Mouse (Mus musculus): ENCODE results near the gene Cul4b. TPM values are rescaled to one million over a fixed set of nuclear protein-coding genes. Genes with fewer than 3 reads are reported as not detected.

The Cul4b gene
- 39.6 and 45.6 TPM in 2 replicates for polyA plus RNA-seq (2014; fragmentation: Nextera tagmentation; extraction: Ambion mirVana)

- no peak within 1 kb of the TSS for H3K4me3 ChIP-seq (ENCODE audit: low read depth, low read length)
- H3K4me2 ChIP-seq: 0 out of 2 replicates have a peak within 1 kb of the TSS, but pooled peaks have one; percentile 25
- H3K36me3 ChIP-seq (ENCODE audit: control insufficient read depth, insufficient read depth, low read length): no peaks in the 10 kb centered on the region
- peak; percentile 96 for ATAC-seq (replicated peaks; ENCODE audit: low FRiP score)
- no peaks in the 10 kb centered on the region for H3K9me3 ChIP-seq (ENCODE audit: control insufficient read depth, low read length)
- no peaks in the 10 kb centered on the region for H3K27me3 ChIP-seq (replicated peaks; ENCODE audit: control insufficient read depth, insufficient read depth, low read length)
- WGBS: 67% methylated on average over 15 of the region's 15 CpGs
- no peak for DNase-seq (ENCODE audit: low spot score)
- H3K9ac ChIP-seq (ENCODE audit: low read depth, low read length): no peak within 1 kb of the TSS
- no peak within 1 kb of the TSS for H3K27ac ChIP-seq (ENCODE audit: low read depth, low read length)
- H3K4me1 ChIP-seq (replicated peaks; ENCODE audit: control insufficient read depth, insufficient read depth, low read length): no peaks in the 10 kb centered on the region; the same call in 1 of the 2 replicates
Measured at GRCm38 (mm10) chrX:38576078-38576477, at the start of gene Cul4b. Gene Cul4b (minus strand): TSS chrX:38576196.

DNA sequence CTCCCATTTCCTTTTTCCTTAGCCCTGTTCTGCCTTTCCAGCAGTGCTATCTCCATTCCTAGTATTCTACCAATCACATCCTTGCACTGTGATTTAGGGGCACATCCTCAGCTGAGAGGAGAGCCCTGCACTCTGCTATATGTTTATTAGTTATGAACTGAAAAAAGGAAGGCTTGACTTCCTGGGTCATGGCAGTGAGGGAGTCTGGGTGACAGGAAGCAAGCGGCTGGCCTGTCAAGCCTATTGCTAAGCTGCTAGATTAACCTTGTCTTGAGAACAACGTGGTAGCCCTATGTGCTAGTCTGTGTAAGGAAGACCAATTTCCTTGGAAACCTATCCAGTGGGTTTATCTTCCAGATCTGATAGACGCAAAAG is 25.0 kb upstream of the Cul4b start:
- Histone ChIP-seq H3K27ac (ENCODE audit: low read depth, low read length) (peak overlapping the region; percentile 68; the same call in 1 of the 2 replicates), H3K9me3 (ENCODE audit: control insufficient read depth, low read length) (no peaks in the 10 kb centered on the region), H3K4me1 (replicated peaks; ENCODE audit: control insufficient read depth, insufficient read depth, low read length) (no peaks in the 10 kb centered on the region), H3K4me3 (ENCODE audit: low read depth, low read length) (peak overlapping the region; percentile 61), H3K4me2 (peak overlapping the region; percentile 66), H3K27me3 (replicated peaks; ENCODE audit: control insufficient read depth, insufficient read depth, low read length) (no peaks in the 10 kb centered on the region), H3K36me3 (ENCODE audit: control insufficient read depth, insufficient read depth, low read length) (no peaks in the 10 kb centered on the region), H3K9ac (ENCODE audit: low read depth, low read length) (peak overlapping the region; percentile 63)
- DNase-seq (ENCODE audit: low spot score): no peak
- 22% methylated on average over 3 of the region's 3 CpGs for WGBS
- ATAC-seq (replicated peaks; ENCODE audit: low FRiP score): peak; percentile 69

DNA sequence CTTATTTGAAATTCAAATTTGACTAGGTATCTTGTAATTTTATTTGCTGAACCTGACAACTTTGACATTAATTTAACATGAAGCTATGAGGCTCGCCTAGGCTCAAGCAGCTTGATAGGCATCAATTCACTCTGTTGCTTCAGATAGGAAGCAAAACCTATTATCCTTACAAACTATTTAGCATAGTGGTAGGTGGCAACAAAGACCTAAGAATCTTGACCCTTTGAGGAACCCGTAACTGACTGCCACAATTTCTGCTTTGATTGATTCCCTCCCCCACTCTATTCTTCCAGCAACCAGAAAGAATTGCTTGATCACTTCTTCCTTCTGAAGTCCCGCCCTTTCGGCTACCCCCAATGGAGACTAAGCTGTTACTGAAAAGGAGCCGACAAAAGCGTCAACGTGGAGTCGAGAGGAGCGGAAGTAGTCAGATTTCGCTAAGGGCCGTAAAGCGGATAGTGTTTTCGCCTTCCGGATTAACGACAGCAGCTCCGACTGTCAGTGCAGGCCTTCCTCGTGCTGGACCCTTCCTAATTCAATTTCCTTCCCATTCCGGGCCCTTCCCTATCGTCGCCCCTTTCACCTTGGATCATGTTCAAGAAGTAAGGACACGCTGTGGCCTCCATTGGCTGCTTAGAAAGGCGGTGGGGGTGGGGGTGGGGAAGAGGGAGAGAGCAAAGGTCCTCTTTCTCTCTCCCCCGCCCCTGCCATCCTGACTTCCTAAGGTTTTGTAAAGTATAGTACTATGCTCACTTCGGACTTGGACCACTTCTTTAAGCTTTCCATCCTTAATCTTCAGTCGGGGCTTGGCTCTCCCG is 24.4 kb upstream of the Cul4b start, which contains the start of gene Mcts1:
Gene Mcts1 (plus strand): TSS at position 402 of the 818 bp plus-strand sequence.
- no peaks in the 10 kb centered on the region for H3K4me1 ChIP-seq (replicated peaks; ENCODE audit: control insufficient read depth, insufficient read depth, low read length)
- H3K9me3 ChIP-seq (ENCODE audit: control insufficient read depth, low read length): no peaks in the 10 kb centered on the region
- ATAC-seq (replicated peaks; ENCODE audit: low FRiP score) (peak; percentile 83), DNase-seq (ENCODE audit: low spot score) (peak; percentile 43)
- H3K27ac ChIP-seq (ENCODE audit: low read depth, low read length): peak within 1 kb of the TSS; percentile 68; the same call in 1 of the 2 replicates
- H3K4me3 ChIP-seq (ENCODE audit: low read depth, low read length): peak within 1 kb of the TSS; percentile 61
- H3K27me3 ChIP-seq (replicated peaks; ENCODE audit: control insufficient read depth, insufficient read depth, low read length): no peaks in the 10 kb centered on the region
- 9% methylated on average over 26 of the region's 26 CpGs for WGBS
- H3K9ac ChIP-seq (ENCODE audit: low read depth, low read length): peak within 1 kb of the TSS; percentile 63
- peak within 1 kb of the TSS; percentile 66 for H3K4me2 ChIP-seq
- H3K36me3 ChIP-seq (ENCODE audit: control insufficient read depth, insufficient read depth, low read length): no peaks in the 10 kb centered on the region

DNA sequence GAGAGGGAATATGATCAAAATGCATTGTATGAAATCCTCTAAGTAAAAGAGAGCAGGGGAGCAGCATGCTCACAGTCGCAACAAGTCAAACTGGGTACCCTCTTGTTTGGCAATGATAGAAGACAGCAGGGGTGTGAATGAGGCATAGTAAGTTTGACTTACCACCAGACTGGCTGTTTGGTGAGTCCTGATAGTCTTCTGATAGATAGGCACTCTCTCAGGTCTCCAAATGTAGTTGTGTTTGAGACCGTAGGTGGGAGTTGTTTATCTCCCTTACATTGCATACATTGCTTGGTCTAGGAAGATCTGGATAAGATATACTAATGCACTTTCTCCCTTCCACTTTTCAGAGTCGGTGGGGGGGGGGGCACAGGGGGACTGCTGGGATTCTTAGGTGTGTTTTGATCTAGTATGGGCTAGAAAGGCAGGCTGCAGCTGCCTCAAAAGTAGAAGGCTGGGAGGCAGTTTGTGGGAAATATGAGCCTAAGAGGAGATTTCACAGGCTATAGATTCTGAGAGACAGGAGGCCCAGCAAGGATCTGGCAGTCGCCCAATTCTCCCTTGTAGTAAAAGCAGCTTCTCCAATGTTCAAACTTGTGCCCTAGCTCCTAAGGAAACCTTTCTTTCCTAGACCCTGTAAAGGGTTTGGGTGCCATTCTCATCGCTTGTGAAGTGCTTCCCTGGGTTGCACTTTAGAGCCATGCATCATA is 17.3 kb upstream of the Cul4b start:
- Histone ChIP-seq H3K27me3 (replicated peaks; ENCODE audit: control insufficient read depth, insufficient read depth, low read length) (no peaks in the 10 kb centered on the region), H3K36me3 (ENCODE audit: control insufficient read depth, insufficient read depth, low read length) (no peaks in the 10 kb centered on the region), H3K4me3 (ENCODE audit: low read depth, low read length) (no peak overlapping the region), H3K4me2 (no peak overlapping the region), H3K27ac (ENCODE audit: low read depth, low read length) (peak overlapping the region; percentile 63), H3K9ac (ENCODE audit: low read depth, low read length) (no peak overlapping the region), H3K4me1 (replicated peaks; ENCODE audit: control insufficient read depth, insufficient read depth, low read length) (peaks cover 8% of the 10 kb centered on the region), H3K9me3 (ENCODE audit: control insufficient read depth, low read length) (no peaks in the 10 kb centered on the region)
- DNase-seq (ENCODE audit: low spot score) (no peak), ATAC-seq (replicated peaks; ENCODE audit: low FRiP score) (peak; percentile 82)
- WGBS: 45% methylated on average over 5 of the region's 5 CpGs

- DNase-seq (ENCODE audit: low spot score) (no peak), ATAC-seq (replicated peaks; ENCODE audit: low FRiP score) (peak; percentile 55; the same call in 1 of the 2 replicates)
- Histone ChIP-seq H3K36me3 (ENCODE audit: control insufficient read depth, insufficient read depth, low read length) (no peaks in the 10 kb centered on the region), H3K4me2 (no peak overlapping the region), H3K27ac (ENCODE audit: low read depth, low read length) (no peak overlapping the region), H3K27me3 (replicated peaks; ENCODE audit: control insufficient read depth, insufficient read depth, low read length) (no peaks in the 10 kb centered on the region), H3K9ac (ENCODE audit: low read depth, low read length) (no peak overlapping the region), H3K4me3 (ENCODE audit: low read depth, low read length) (no peak overlapping the region), H3K9me3 (ENCODE audit: control insufficient read depth, low read length) (no peaks in the 10 kb centered on the region), H3K4me1 (replicated peaks; ENCODE audit: control insufficient read depth, insufficient read depth, low read length) (peaks cover 8% of the 10 kb centered on the region)
- 76% methylated on average over 3 of the region's 3 CpGs for WGBS
Measured at GRCm38 (mm10) chrX:38591749-38592148, 15.8 kb upstream of the Cul4b start.

DNA sequence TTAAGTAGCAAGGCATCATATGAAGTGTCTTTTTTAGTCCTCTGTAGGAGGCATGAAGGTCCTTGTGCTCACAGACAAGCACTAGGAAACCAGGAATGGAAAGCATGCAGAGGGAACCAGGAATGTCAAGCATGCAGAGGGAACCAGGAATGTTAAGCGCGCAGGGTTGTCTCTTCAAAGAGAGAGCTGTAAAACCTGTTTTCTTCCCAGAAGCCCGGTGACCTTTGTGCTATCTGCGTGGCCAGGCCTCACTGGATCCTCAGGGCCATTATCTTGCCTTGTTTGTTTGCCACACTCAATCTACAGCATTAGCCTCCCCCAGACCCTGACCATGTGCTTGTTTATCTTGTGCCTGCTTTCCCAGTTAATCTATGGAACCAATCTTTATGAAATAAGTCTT is 13.8 kb upstream of the Cul4b start:
- H3K27me3 ChIP-seq (replicated peaks; ENCODE audit: control insufficient read depth, insufficient read depth, low read length): no peaks in the 10 kb centered on the region
- no peaks in the 10 kb centered on the region for H3K9me3 ChIP-seq (ENCODE audit: control insufficient read depth, low read length)
- peaks cover 8% of the 10 kb centered on the region for H3K4me1 ChIP-seq (replicated peaks; ENCODE audit: control insufficient read depth, insufficient read depth, low read length)
- WGBS: 28% methylated on average over 4 of the region's 4 CpGs
- H3K4me3 ChIP-seq (ENCODE audit: low read depth, low read length): no peak overlapping the region
- H3K9ac ChIP-seq (ENCODE audit: low read depth, low read length): no peak overlapping the region
- DNase-seq (ENCODE audit: low spot score) (no peak), ATAC-seq (replicated peaks; ENCODE audit: low FRiP score) (peak; percentile 79)
- no peaks in the 10 kb centered on the region for H3K36me3 ChIP-seq (ENCODE audit: control insufficient read depth, insufficient read depth, low read length)
- H3K27ac ChIP-seq (ENCODE audit: low read depth, low read length): peak overlapping the region; percentile 62; the same call in 1 of the 2 replicates
- no peak overlapping the region for H3K4me2 ChIP-seq

- ATAC-seq (replicated peaks; ENCODE audit: low FRiP score) (peak; percentile 83), DNase-seq (ENCODE audit: low spot score) (no peak)
- no peaks in the 10 kb centered on the region for H3K9me3 ChIP-seq (ENCODE audit: control insufficient read depth, low read length)
- H3K36me3 ChIP-seq (ENCODE audit: control insufficient read depth, insufficient read depth, low read length): no peaks in the 10 kb centered on the region
- no peak overlapping the region for H3K4me2 ChIP-seq
- H3K9ac ChIP-seq (ENCODE audit: low read depth, low read length): no peak overlapping the region
- no peak overlapping the region for H3K4me3 ChIP-seq (ENCODE audit: low read depth, low read length)
- no peaks in the 10 kb centered on the region for H3K27me3 ChIP-seq (replicated peaks; ENCODE audit: control insufficient read depth, insufficient read depth, low read length)
- H3K27ac ChIP-seq (ENCODE audit: low read depth, low read length): no peak overlapping the region
- no peaks in the 10 kb centered on the region for H3K4me1 ChIP-seq (replicated peaks; ENCODE audit: control insufficient read depth, insufficient read depth, low read length)
Measured at GRCm38 (mm10) chrX:38583261-38583660, 7.3 kb upstream of the Cul4b start.

- no peak overlapping the region for H3K27ac ChIP-seq (ENCODE audit: low read depth, low read length)
- no peak overlapping the region for H3K9ac ChIP-seq (ENCODE audit: low read depth, low read length)
- no peak overlapping the region for H3K4me2 ChIP-seq
- DNase-seq (ENCODE audit: low spot score) (no peak), ATAC-seq (replicated peaks; ENCODE audit: low FRiP score) (no peak)
- 86% methylated on average over 1 of the region's 1 CpGs for WGBS
- H3K4me3 ChIP-seq (ENCODE audit: low read depth, low read length): no peak overlapping the region
- H3K4me1 ChIP-seq (replicated peaks; ENCODE audit: control insufficient read depth, insufficient read depth, low read length): no peaks in the 10 kb centered on the region; the same call in 1 of the 2 replicates
- H3K36me3 ChIP-seq (ENCODE audit: control insufficient read depth, insufficient read depth, low read length): no peaks in the 10 kb centered on the region
- H3K27me3 ChIP-seq (replicated peaks; ENCODE audit: control insufficient read depth, insufficient read depth, low read length): no peaks in the 10 kb centered on the region
- no peaks in the 10 kb centered on the region for H3K9me3 ChIP-seq (ENCODE audit: control insufficient read depth, low read length)
Measured at GRCm38 (mm10) chrX:38581140-38581539, 5.1 kb upstream of the Cul4b start.
